ENCODE assay signal across 26 mouse cellular contexts in genomic region chr2:94233597-94233996, GRCm38 (mm10).
A peak's percentile ranks its signal among the peaks of the same experiment; 100 is the strongest.
DNase-seq lines count a peak whose midpoint lies in the region; ATAC-seq lines count a peak whose summit lies in the region.
"Had no signal": no experiment of that assay in that cellular context is flagged by ENCODE, and none has a peak within 500 bp of the region (broad histone marks: within the 10 kb centered on the region; RNA-seq: fewer than 3 reads in every experiment).

No protein-coding gene starts in this region.

- peak; percentile 1 for DNase-seq in midbrain, embryonic 10.5 days (ENCODE audit: low spot score)
- no peak for DNase-seq in midbrain, embryonic 14.5 days
- no peak for DNase-seq in urinary bladder, adult 2 months (ENCODE audit: low spot score)
- no peak for DNase-seq in spleen, adult 18-20 months
- DNase-seq: adrenal gland, postnatal 10 days; adrenal gland, postnatal 36 days; cerebellum, adult 18-20 months; cerebellum, adult 9-10 months; cerebellum, postnatal 25 days; embryo, embryonic 11 days; gastrocnemius, postnatal 25 days; heart, adult 2 months; heart, postnatal 14 days; heart, postnatal 4 days had no signal

- no peaks in the 10 kb centered on the region for H3K36me3 ChIP-seq in midbrain, embryonic 10.5 days
- no peaks in the 10 kb centered on the region for H3K36me3 ChIP-seq in midbrain, embryonic 14.5 days (ENCODE audit: control insufficient read depth, insufficient read depth, low read length)
- H3K36me3 ChIP-seq: embryonic facial prominence, embryonic 10.5 days; embryonic facial prominence, embryonic 13.5 days; forebrain, embryonic 12.5 days; forebrain, embryonic 15.5 days; heart, embryonic 10.5 days; heart, embryonic 13.5 days had no signal

- H3K27ac ChIP-seq in midbrain, embryonic 10.5 days (replicated peaks) = no peak overlapping the region
- H3K27ac ChIP-seq in midbrain, embryonic 14.5 days (replicated peaks; ENCODE audit: low read depth, low read length) = no peak overlapping the region
- H3K27ac ChIP-seq: embryonic facial prominence, embryonic 10.5 days; embryonic facial prominence, embryonic 13.5 days; forebrain, embryonic 12.5 days; forebrain, embryonic 15.5 days; heart, adult 2 months; heart, embryonic 10.5 days; heart, embryonic 13.5 days; hindbrain, embryonic 14.5 days; hindbrain, postnatal 0 days had no signal

- no peak overlapping the region for H3K4me3 ChIP-seq in midbrain, embryonic 10.5 days
- H3K4me3 ChIP-seq in midbrain, embryonic 14.5 days (replicated peaks; ENCODE audit: low read depth, low read length) = no peak overlapping the region
- H3K4me3 ChIP-seq: embryonic facial prominence, embryonic 10.5 days; embryonic facial prominence, embryonic 13.5 days; erythroblast, embryonic 14.5 days; forebrain, embryonic 12.5 days; forebrain, embryonic 15.5 days; heart, adult 2 months; heart, embryonic 10.5 days; heart, embryonic 13.5 days had no signal

- no peaks in the 10 kb centered on the region for H3K9me3 ChIP-seq in midbrain, embryonic 10.5 days (replicated peaks)
- H3K9me3 ChIP-seq in midbrain, embryonic 14.5 days (ENCODE audit: control insufficient read depth, low read length) = no peaks in the 10 kb centered on the region
- H3K9me3 ChIP-seq: embryonic facial prominence, embryonic 10.5 days; embryonic facial prominence, embryonic 13.5 days; forebrain, embryonic 12.5 days; forebrain, embryonic 15.5 days; heart, embryonic 10.5 days; heart, embryonic 13.5 days had no signal

- H3K4me2 ChIP-seq in midbrain, embryonic 14.5 days (ENCODE audit: low read length) = no peak overlapping the region
- H3K4me2 ChIP-seq: embryonic facial prominence, embryonic 13.5 days; forebrain, embryonic 12.5 days; forebrain, embryonic 15.5 days; heart, embryonic 13.5 days; hindbrain, embryonic 14.5 days had no signal

- 88% methylated on average over 7 of the region's 7 CpGs for WGBS in midbrain, embryonic 10.5 days
- WGBS in midbrain, embryonic 14.5 days = 86% methylated on average over 7 of the region's 7 CpGs

- H3K27me3 ChIP-seq in midbrain, embryonic 10.5 days (ENCODE audit: low read depth, poor library complexity, severe bottlenecking) = peaks cover 36% of the 10 kb centered on the region
- H3K27me3 ChIP-seq in midbrain, embryonic 14.5 days (ENCODE audit: control insufficient read depth, insufficient read depth, low read length) = peaks cover 11% of the 10 kb centered on the region; the same call in 1 of the 2 replicates

- no peak for ATAC-seq in midbrain, embryonic 14.5 days (ENCODE audit: low FRiP score, low TSS enrichment)
- peak; percentile 60; the same call in 1 of the 2 replicates for ATAC-seq in common myeloid progenitor, adult 5-6 weeks (replicated peaks; ENCODE audit: low read depth, poor library complexity, severe bottlenecking)
- peak; percentile 92 for ATAC-seq in megakaryocyte progenitor cell, adult 5-6 weeks (replicated peaks; ENCODE audit: poor library complexity)
- ATAC-seq: forebrain, embryonic 15.5 days; hindbrain, postnatal 0 days; Patski had no signal

- no peak overlapping the region for H3K9ac ChIP-seq in midbrain, embryonic 14.5 days (replicated peaks; ENCODE audit: low read length)
- H3K9ac ChIP-seq: embryonic facial prominence, embryonic 13.5 days; forebrain, embryonic 12.5 days; forebrain, embryonic 15.5 days; heart, embryonic 13.5 days; hindbrain, embryonic 14.5 days had no signal

- peaks cover 7% of the 10 kb centered on the region; the same call in 1 of the 2 replicates for H3K4me1 ChIP-seq in midbrain, embryonic 10.5 days
- H3K4me1 ChIP-seq in midbrain, embryonic 14.5 days (ENCODE audit: control insufficient read depth, insufficient read depth, low read length) = no peaks in the 10 kb centered on the region
- H3K4me1 ChIP-seq: embryonic facial prominence, embryonic 10.5 days; embryonic facial prominence, embryonic 13.5 days; forebrain, embryonic 12.5 days; forebrain, embryonic 15.5 days; heart, embryonic 10.5 days; heart, embryonic 13.5 days had no signal
